Mouse (Mus musculus) right cerebral cortex, postnatal 14 days (tissue): ENCODE measurements around the gene Crnn.

Experiments used
- DNase-seq: peaks from one replicate; pipeline ENCODE4 v3.0.0; 2022

The Crnn gene

DNA sequence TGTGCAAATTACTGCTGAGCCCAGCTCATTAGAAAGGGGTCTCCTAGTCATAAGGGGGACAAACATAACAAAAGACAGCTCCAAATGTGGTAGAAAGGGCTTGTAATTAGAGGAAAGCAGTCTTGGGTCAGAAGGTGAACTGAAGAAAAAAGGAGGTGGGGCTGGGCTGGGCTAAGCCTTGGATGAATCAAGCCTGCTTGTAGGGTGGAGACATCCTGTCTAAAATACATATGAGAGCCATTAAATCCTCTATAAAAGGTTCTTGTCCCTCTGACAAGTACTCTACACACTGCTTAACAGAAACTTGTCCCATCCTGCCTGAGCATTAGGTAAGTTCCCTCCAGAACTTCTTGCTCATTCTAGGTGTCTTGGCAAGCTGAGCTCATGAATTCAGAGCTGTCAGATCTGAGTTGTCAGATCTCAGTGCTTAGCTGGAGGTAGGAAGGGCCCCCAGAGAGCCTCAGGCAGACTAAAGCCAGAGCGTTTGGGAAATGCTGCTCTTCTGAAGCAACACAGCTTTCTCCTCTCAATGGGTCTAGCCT, at the start of gene Crnn:
Gene Crnn, plus strand, starts transcription at position 278 of the 542 bp plus-strand sequence.
- no peak for DNase-seq

DNA sequence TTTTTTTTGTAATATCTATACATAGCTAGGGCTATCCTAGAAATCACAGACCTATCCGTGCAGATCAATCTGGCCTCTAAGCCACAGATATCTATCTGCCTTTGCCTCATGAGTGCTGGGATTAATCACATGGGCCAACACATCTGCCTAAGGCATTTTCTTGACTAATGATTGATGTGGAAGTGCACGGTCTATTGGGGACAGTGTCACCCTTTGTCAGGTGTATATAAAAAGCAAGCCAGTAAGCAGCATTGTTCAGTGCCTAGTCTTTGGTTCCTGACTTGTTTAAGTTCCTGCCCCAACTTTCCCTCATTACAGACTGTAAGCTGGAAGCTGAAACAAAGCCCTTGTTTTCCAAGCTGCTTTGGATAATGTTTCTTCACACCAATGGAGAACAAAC, 48.1 kb upstream of the Crnn start:
- no peak for DNase-seq

DNA sequence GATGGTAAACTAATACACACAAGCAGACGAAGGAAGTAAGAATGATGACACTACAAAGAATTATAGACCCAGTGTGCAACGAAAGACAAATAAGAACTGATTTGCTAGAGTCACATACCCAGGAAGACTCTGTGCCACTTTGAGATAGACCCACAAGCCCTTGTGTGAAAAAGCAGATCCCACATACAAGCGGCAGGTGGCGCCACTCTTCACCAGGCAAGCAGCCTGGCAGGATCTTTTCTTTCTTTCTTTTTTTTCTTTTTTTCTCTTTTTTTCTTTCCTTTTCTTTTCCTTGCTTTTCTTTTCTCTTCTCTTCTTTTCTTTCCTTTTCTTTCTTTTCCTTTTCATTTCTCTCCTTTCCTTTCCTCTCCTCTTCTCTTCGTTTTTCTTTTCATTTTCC, 32.9 kb upstream of the Crnn start:
- DNase-seq, result no peak

- peak; percentile 23 for DNase-seq
These were observed 30.1 kb upstream of the Crnn start for GRCm38 (mm10) chr3:93114481-93114880.

GRCm38 (mm10) chr3:93119101-93119500, 25.5 kb upstream of the Crnn start:
- no peak for DNase-seq

- no peak for DNase-seq
These were observed 16.5 kb upstream of the Crnn start for GRCm38 (mm10) chr3:93128052-93128451.

- no peak for DNase-seq
These were observed 15.5 kb upstream of the Crnn start for GRCm38 (mm10) chr3:93129076-93129475.

- peak; percentile 47 for DNase-seq
These were observed 14.1 kb upstream of the Crnn start for GRCm38 (mm10) chr3:93130460-93130859.

DNA sequence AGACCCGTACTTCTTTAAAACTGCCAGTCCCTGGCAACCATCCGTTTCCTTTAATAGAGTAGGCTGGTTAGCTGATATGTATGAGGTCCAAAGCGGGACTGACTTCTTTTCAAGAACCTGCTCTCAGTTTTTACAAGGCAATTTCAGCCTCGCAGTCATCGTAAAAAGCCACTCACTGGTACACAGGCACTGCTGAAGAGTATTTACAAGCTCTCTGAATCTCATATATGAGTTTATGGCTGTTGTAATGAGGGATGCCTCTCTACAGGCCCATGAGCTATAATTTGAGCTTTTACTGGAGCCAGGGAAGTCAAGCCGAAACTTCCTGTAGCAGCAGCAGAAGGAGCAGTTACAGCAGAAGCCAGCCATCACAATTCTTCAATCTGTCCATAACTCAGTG, 17.9 kb downstream of the Crnn start:
- no peak for DNase-seq

GRCm38 (mm10) chr3:93162996-93163592, 18.5 kb downstream of the Crnn start:
- DNase-seq, result no peak

- DNase-seq, result no peak
These were observed 36.3 kb downstream of the Crnn start for GRCm38 (mm10) chr3:93180856-93181255.

- DNase-seq, result no peak
These were observed 52.4 kb downstream of the Crnn start, which contains the start of gene Flg2 for GRCm38 (mm10) chr3:93196978-93197377. Gene Flg2, plus strand, starts transcription at chr3:93197278.
